Mouse (Mus musculus) intestine, embryonic 15.5 days (tissue): ENCODE measurements at regions not wholly inside any gene's neighbourhood (a gene's known extent, or its start where the extent isn't known, plus 50 kb on each side); places are given as distances from the start of the nearest gene placed in this dataset.

Source experiments
- ATAC-seq: fragments of 200-750 bp; cut with Nextera tagmentation; 2 replicates; pipeline ENCODE4 v1.8.0; 2017; ENCODE audit warnings: moderate TSS enrichment, moderate library complexity
- H3K27ac ChIP-seq: fragments of 300-500 bp; sonication (generic); 2 replicates; pipeline ENCODE4 v1.5.1; 2015; ENCODE audit warnings: mild to moderate bottlenecking, inconsistent platforms
- H3K27me3 ChIP-seq: fragments of 300-500 bp; sonication (generic); replicated peaks from 2 replicates; pipeline ENCODE4 v1.6.1; 2015; ENCODE audit warnings: inconsistent platforms
- H3K36me3 ChIP-seq: fragments of 300-500 bp; sonication (generic); 2 replicates; pipeline ENCODE4 v1.6.1; 2015; ENCODE audit warnings: inconsistent platforms
- H3K4me1 ChIP-seq: fragments of 300-500 bp; sonication (generic); replicated peaks from 2 replicates; pipeline ENCODE4 v1.6.1; 2015; ENCODE audit warnings: inconsistent platforms
- H3K4me2 ChIP-seq: fragments of 300-500 bp; sonication (generic); replicated peaks from 2 replicates; pipeline ENCODE4 v1.6.1; 2015; ENCODE audit warnings: mild to moderate bottlenecking, inconsistent platforms
- H3K4me3 ChIP-seq: fragments of 300-500 bp; sonication (generic); replicated peaks from 2 replicates; pipeline ENCODE4 v1.5.1; 2015; ENCODE audit warnings: inconsistent platforms
- H3K9ac ChIP-seq: fragments of 300-500 bp; sonication (generic); 2 replicates; pipeline ENCODE4 v1.6.1; 2015; ENCODE audit warnings: inconsistent platforms
- H3K9me3 ChIP-seq: fragments of 300-500 bp; sonication (generic); 2 replicates; pipeline ENCODE4 v1.6.1; 2016; ENCODE audit warnings: inconsistent platforms
- WGBS: fragments of 180-500 bp; shearing (Covaris S2); methylation state at CpG from one replicate; pipeline ENCODE4 v1.1.7; 2015; 5-methylcytosine and 5-hydroxymethylcytosine counted together

DNA sequence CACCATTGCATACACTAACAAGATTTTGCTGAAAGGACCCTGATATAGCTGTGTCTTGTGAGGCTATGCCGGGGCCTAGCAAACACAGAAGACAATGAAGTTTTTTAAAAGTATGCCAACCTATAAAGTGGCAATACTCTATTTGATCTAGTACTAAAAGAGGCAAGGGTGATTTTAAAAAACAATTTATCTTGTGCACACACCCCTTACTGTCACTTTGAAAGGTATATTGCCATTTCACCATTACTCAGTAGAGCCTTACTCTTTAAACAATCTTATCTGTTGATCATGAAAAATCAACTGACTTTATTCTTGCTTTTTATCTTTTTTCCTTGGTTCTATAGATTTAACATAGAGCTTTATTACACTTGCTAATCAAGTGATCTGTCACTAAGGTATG is 859.1 kb upstream of the Slc10a2 start:
- H3K4me1 ChIP-seq, result no peaks in the 10 kb centered on the region
- 61% methylated on average over 1 of the region's 1 CpGs for WGBS
- no peak overlapping the region for H3K27ac ChIP-seq
- H3K4me3 ChIP-seq, result no peak overlapping the region
- H3K9me3 ChIP-seq, result no peaks in the 10 kb centered on the region
- no peaks in the 10 kb centered on the region for H3K27me3 ChIP-seq
- no peaks in the 10 kb centered on the region for H3K36me3 ChIP-seq
- H3K4me2 ChIP-seq, result no peak overlapping the region
- ATAC-seq, result no peak
- no peak overlapping the region for H3K9ac ChIP-seq

GRCm38 (mm10) chr8:5938057-5938456 is 832.9 kb upstream of the Slc10a2 start:
- Histone ChIP-seq H3K4me2 (no peak overlapping the region), H3K9ac (no peak overlapping the region), H3K4me3 (no peak overlapping the region), H3K27ac (no peak overlapping the region), H3K9me3 (no peaks in the 10 kb centered on the region), H3K36me3 (no peaks in the 10 kb centered on the region), H3K4me1 (no peaks in the 10 kb centered on the region), H3K27me3 (no peaks in the 10 kb centered on the region)
- 79% methylated on average over 3 of the region's 3 CpGs for WGBS
- no peak for ATAC-seq

DNA sequence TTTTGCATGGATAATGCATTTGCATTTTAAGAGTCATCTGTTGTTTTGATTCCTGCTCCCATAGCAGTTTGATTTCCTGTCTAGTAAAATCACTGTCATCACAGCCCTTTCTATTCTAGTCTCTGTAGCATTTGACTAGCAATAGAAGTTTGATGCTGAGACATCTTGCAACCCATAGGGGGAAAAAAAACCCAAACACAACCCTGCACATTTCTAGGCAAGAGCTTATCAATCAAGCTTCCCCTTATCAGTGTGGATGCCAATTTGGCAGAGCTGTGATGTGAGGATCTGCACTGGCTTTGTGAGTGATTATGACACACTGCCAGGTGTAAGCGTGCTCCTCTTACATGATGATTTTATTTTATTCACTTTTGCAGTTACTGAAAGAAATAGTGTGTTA is 813.0 kb upstream of the Slc10a2 start:
- Histone ChIP-seq H3K27ac (no peak overlapping the region), H3K27me3 (no peaks in the 10 kb centered on the region), H3K4me3 (no peak overlapping the region), H3K4me1 (no peaks in the 10 kb centered on the region), H3K9ac (no peak overlapping the region), H3K4me2 (no peak overlapping the region), H3K9me3 (no peaks in the 10 kb centered on the region), H3K36me3 (no peaks in the 10 kb centered on the region)
- 76% methylated on average over 1 of the region's 1 CpGs for WGBS
- ATAC-seq, result no peak
